Mouse (Mus musculus) neural tube, embryonic 15.5 days (tissue): ENCODE data around the gene Stam. TPM values are rescaled to one million over a fixed set of nuclear protein-coding genes. Genes with fewer than 3 reads are reported as not detected.

Source experiments
- polyA plus RNA-seq: library from polyadenylated mRNA; unstranded; fragments of >200 nt; fragmentation: Nextera tagmentation; extraction: Ambion mirVana; gene quantifications from 2 replicates; pipeline ENCODE4 v1.2.1, GENCODE M21; 2015

Stam gene
- polyA plus RNA-seq, 1 experiment from 2014 or later: 128 TPM

Other genes starting within 250 kb of the Stam start
- gene Hacd1, start 18.0 kb upstream of the Stam start, polyA plus RNA-seq: 91.7 and 102 TPM in 2 replicates
- gene Tmem236, start 100.4 kb downstream of the Stam start, polyA plus RNA-seq: 0.09 and 1.4 TPM in 2 replicates
- gene Mrc1, start 155.3 kb downstream of the Stam start, polyA plus RNA-seq: 4.2 and 4.5 TPM in 2 replicates